Mouse (Mus musculus) urinary bladder, adult 18-20 months (tissue): Measurements from ENCODE around the gene Ly6g6f.

Source experiments
- DNase-seq, 2 experiments: peaks; one replicate each; pipeline ENCODE4 v3.0.0; 2022; ENCODE audit warnings: low spot score in 2 of 2, mixed read lengths in 2 of 2

The Ly6g6f gene

DNA sequence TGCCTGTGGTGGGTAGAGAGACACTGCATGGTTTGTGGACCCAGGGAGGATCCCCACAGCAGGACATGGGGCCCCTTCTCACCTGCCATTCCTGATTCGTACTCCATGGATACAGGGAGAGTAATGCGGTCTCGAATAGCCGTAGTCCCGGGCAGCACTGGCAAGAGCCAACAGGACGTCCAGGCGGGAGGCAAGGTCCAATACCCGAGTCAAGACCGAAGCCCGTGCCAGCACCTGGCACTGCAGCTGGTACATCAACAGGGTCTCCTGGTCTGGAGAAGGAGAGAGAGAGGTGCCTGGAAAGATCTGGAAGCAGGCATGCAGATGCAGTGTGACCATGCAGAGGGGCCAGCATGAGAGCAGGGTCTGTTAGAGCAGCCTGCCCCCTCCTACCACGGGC is 54.1 kb downstream of the Ly6g6f start:
- DNase-seq, result no peak
